Mouse (Mus musculus) MEL (cell line): ENCODE data around the gene Macf1. TPM values are rescaled to one million over a fixed set of nuclear protein-coding genes. Genes with fewer than 3 reads are reported as not detected.

Source experiments
- DNase-seq: peaks from one replicate; pipeline ENCODE4 v3.0.0; 2011; ENCODE audit warnings: low read depth, low spot score
- H3K27ac ChIP-seq: 2 replicates; pipeline ENCODE4 v1.5.1; 2012; ENCODE audit warnings: low read depth, mild to moderate bottlenecking, control low read depth, low read length, moderate library complexity; ENCODE audit not compliant: control insufficient read depth
- H3K27me3 ChIP-seq, 2 experiments: fragments of 150-350 bp in 1 of 2; sonication (generic) in 1 of 2; 2 replicates each; pipeline ENCODE4 v1.6.1; 2012; ENCODE audit warnings: low read length in 2 of 2, mild to moderate bottlenecking in 2 of 2, improper control_type of control experiment in 1 of 2, moderate library complexity in 1 of 2; ENCODE audit not compliant: insufficient read depth in 2 of 2, control insufficient read depth in 1 of 2
- H3K36me3 ChIP-seq, 2 experiments: 2 replicates each; pipeline ENCODE4 v1.6.1; 2012 to 2014; ENCODE audit warnings: low read length in 2 of 2, improper control_type of control experiment in 1 of 2, inconsistent platforms in 1 of 2, mild to moderate bottlenecking in 1 of 2; ENCODE audit not compliant: insufficient read depth in 2 of 2, control insufficient read depth in 1 of 2
- H3K4me1 ChIP-seq, 2 experiments: fragments of 150-350 bp in 1 of 2; sonication (generic) in 1 of 2; 2 replicates each; pipeline ENCODE4 v1.6.1; 2012; ENCODE audit warnings: low read length in 2 of 2, improper control_type of control experiment in 1 of 2, mild to moderate bottlenecking in 1 of 2; ENCODE audit not compliant: insufficient read depth in 2 of 2, control insufficient read depth in 1 of 2
- H3K4me3 ChIP-seq, 2 experiments: fragments of 150-350 bp in 1 of 2; sonication (generic) in 1 of 2; 2 replicates each; pipeline ENCODE4 v1.5.1; 2012; ENCODE audit warnings: low read depth in 2 of 2, low read length in 2 of 2, mild to moderate bottlenecking in 2 of 2, moderate library complexity in 2 of 2, control low read depth in 1 of 2, improper control_type of control experiment in 1 of 2; ENCODE audit not compliant: control insufficient read depth in 1 of 2, insufficient read depth in 1 of 2
- H3K79me2 ChIP-seq: 2 replicates; pipeline ENCODE4 v1.6.1; 2012; ENCODE audit warnings: mild to moderate bottlenecking, low read length, moderate library complexity; ENCODE audit not compliant: control insufficient read depth, poor library complexity, insufficient read depth
- H3K9ac ChIP-seq: 2 replicates; pipeline ENCODE4 v1.6.1; 2012; ENCODE audit warnings: low read depth, mild to moderate bottlenecking, control low read depth, low read length, moderate library complexity; ENCODE audit not compliant: control insufficient read depth, poor library complexity, severe bottlenecking
- H3K9me3 ChIP-seq: fragments of 150-350 bp; sonication (generic); replicated peaks from 2 replicates; pipeline ENCODE4 v1.6.1; 2012; ENCODE audit warnings: mild to moderate bottlenecking, low read length, improper control_type of control experiment, moderate library complexity; ENCODE audit not compliant: insufficient read depth
- BHLHE40 ChIP-seq: IDR thresholded peaks from 2 replicates; pipeline ENCODE4 v1.6.1; 2012; ENCODE audit warnings: low read depth, mild to moderate bottlenecking, inconsistent platforms, low read length, improper control_type of control experiment, borderline replicate concordance
- CHD2 ChIP-seq: IDR thresholded peaks from 2 replicates; pipeline ENCODE4 v1.6.1; 2011; ENCODE audit warnings: low read length, improper control_type of control experiment
- CTCF ChIP-seq, 3 experiments: IDR thresholded peaks in 2 of 3; conservative IDR thresholded peaks in 1 of 3; 2 replicates each; pipeline ENCODE4 v1.5.1; 2011 to 2012; ENCODE audit warnings: low read length in 3 of 3, low read depth in 2 of 3, mild to moderate bottlenecking in 2 of 3, improper control_type of control experiment in 1 of 3, inconsistent platforms in 1 of 3, mixed read lengths in 1 of 3, moderate library complexity in 1 of 3; ENCODE audit not compliant: control insufficient read depth in 1 of 3, insufficient read depth in 1 of 3, poor library complexity in 1 of 3, severe bottlenecking in 1 of 3
- ELF1 ChIP-seq: IDR thresholded peaks from 2 replicates; pipeline ENCODE4 v1.6.1; 2014; ENCODE audit warnings: low read depth, mild to moderate bottlenecking, inconsistent platforms, low read length, improper control_type of control experiment, moderate library complexity
- GABPA ChIP-seq: IDR thresholded peaks from 2 replicates; pipeline ENCODE4 v1.6.1; 2012; ENCODE audit warnings: low read depth, mild to moderate bottlenecking, inconsistent platforms, low read length, improper control_type of control experiment, moderate library complexity
- GATA1 ChIP-seq: IDR thresholded peaks from 2 replicates; pipeline ENCODE4 v1.6.1; 2011; ENCODE audit warnings: low read depth, low read length, improper control_type of control experiment
- JUND ChIP-seq: IDR thresholded peaks from 2 replicates; pipeline ENCODE4 v1.6.1; 2011; ENCODE audit warnings: low read depth, mild to moderate bottlenecking, improper control_type of control experiment, low read length
- MAFK ChIP-seq: IDR thresholded peaks from 2 replicates; pipeline ENCODE4 v1.6.1; 2011; ENCODE audit warnings: low read depth, mild to moderate bottlenecking, low read length, improper control_type of control experiment, borderline replicate concordance
- MAX ChIP-seq: IDR thresholded peaks from 2 replicates; pipeline ENCODE4 v1.6.1; 2011; ENCODE audit warnings: low read length, improper control_type of control experiment
- MAZ ChIP-seq: IDR thresholded peaks from 2 replicates; pipeline ENCODE4 v1.6.1; 2012; ENCODE audit warnings: low read depth, mild to moderate bottlenecking, inconsistent platforms, low read length, improper control_type of control experiment
- NRF1 ChIP-seq: IDR thresholded peaks from 2 replicates; pipeline ENCODE4 v1.6.1; 2014; ENCODE audit warnings: low read depth, mild to moderate bottlenecking, inconsistent platforms, low read length, improper control_type of control experiment, moderate library complexity; ENCODE audit not compliant: poor library complexity, insufficient read depth, severe bottlenecking
- POLR2A ChIP-seq, 2 experiments: IDR thresholded peaks; 2 replicates each; pipeline ENCODE4 v1.6.1; 2011 to 2012; ENCODE audit warnings: low read length in 2 of 2, mild to moderate bottlenecking in 2 of 2, control low read depth in 1 of 2, improper control_type of control experiment in 1 of 2, low read depth in 1 of 2, moderate library complexity in 1 of 2; ENCODE audit not compliant: control insufficient read depth in 1 of 2, insufficient read depth in 1 of 2, poor library complexity in 1 of 2
- POLR2AphosphoS2 ChIP-seq: IDR thresholded peaks from 2 replicates; pipeline ENCODE4 v1.6.1; 2011; ENCODE audit warnings: low read length, improper control_type of control experiment
- POLR2AphosphoS5 ChIP-seq: IDR thresholded peaks from 2 replicates; pipeline ENCODE4 v1.6.1; 2012; ENCODE audit warnings: low read depth, borderline replicate concordance, mild to moderate bottlenecking, inconsistent platforms, low read length, moderate library complexity, mixed read lengths
- RAD21 ChIP-seq: IDR thresholded peaks from 2 replicates; pipeline ENCODE4 v1.6.1; 2011; ENCODE audit warnings: mild to moderate bottlenecking, low read depth, low read length, improper control_type of control experiment
- RCOR1 ChIP-seq: IDR thresholded peaks from 2 replicates; pipeline ENCODE4 v1.6.1; 2012; ENCODE audit warnings: low read depth, mild to moderate bottlenecking, inconsistent platforms, low read length, improper control_type of control experiment
- SMC3 ChIP-seq: IDR thresholded peaks from 2 replicates; pipeline ENCODE4 v1.6.1; 2011; ENCODE audit warnings: low read depth, low read length, improper control_type of control experiment
- TAL1 ChIP-seq: IDR thresholded peaks from 2 replicates; pipeline ENCODE4 v1.6.1; 2012; ENCODE audit warnings: mild to moderate bottlenecking, inconsistent platforms, low read length, moderate library complexity, mixed read lengths
- ZC3H11A ChIP-seq: IDR thresholded peaks from 2 replicates; pipeline ENCODE4 v1.6.1; 2012; ENCODE audit warnings: low read depth, mild to moderate bottlenecking, inconsistent platforms, low read length, improper control_type of control experiment
- ZMIZ1 ChIP-seq: IDR thresholded peaks from 2 replicates; pipeline ENCODE4 v1.6.1; 2012; ENCODE audit warnings: low read depth, mild to moderate bottlenecking, inconsistent platforms, low read length, improper control_type of control experiment, moderate library complexity
- polyA plus RNA-seq, 2 experiments: library from polyadenylated mRNA; stranded (reverse) in 1 of 2; unstranded in 1 of 2; fragments of >175 nt in 1 of 2; fragments of >200 nt in 1 of 2; gene quantifications; 2 replicates each; pipeline versions ENCODE4 v1.2.1 to v1.2.4; 2012; ENCODE audit warnings: low replicate concordance in 2 of 2, low read depth in 1 of 2; ENCODE audit not compliant: insufficient read length in 2 of 2, insufficient read depth in 1 of 2, missing spikeins in 1 of 2
- total RNA-seq: library from RNA; depleted of rRNA; stranded (reverse); fragments of 300-350 nt; gene quantifications from 2 replicates; pipeline ENCODE4 v1.2.3, GENCODE M21; 2012

Gene Macf1
- total and polyA plus RNA-seq, 3 experiments, result 18.5 to 71.4 (median 60.8) TPM

- no peaks in the 10 kb centered on the region for H3K79me2 ChIP-seq
- no peaks in the 10 kb centered on the region for H3K4me1 ChIP-seq
- H3K27ac ChIP-seq, result no peak overlapping the region
- no peak overlapping the region for H3K9ac ChIP-seq
- no peak overlapping the region for H3K4me3 ChIP-seq
- no peaks in the 10 kb centered on the region for H3K36me3 ChIP-seq
- no peak for DNase-seq
- H3K9me3 ChIP-seq, result no peaks in the 10 kb centered on the region
- H3K27me3 ChIP-seq, result no peaks in the 10 kb centered on the region
- TF ChIP-seq RAD21 (no peak), CHD2 (no peak), ZMIZ1 (no peak), GABPA (no peak), RCOR1 (no peak), TAL1 (no peak), MAX (no peak), NRF1 (no peak), POLR2A (IDR thresholded peaks at IDR 0.05; ENCODE audit: control insufficient read depth in 1 of 2, insufficient read depth in 1 of 2, low read depth in 1 of 2, low read length in 2 of 2, poor library complexity in 1 of 2) (no peak), POLR2AphosphoS5 (no peak), JUND (no peak), CTCF (IDR thresholded peaks at IDR 0.05 in 2 of 3, conservative IDR thresholded peaks at IDR 0.05 in 1 of 3; ENCODE audit: control insufficient read depth in 1 of 3, insufficient read depth in 1 of 3, low read depth in 2 of 3, low read length in 3 of 3, poor library complexity in 1 of 3, severe bottlenecking in 1 of 3) (no peak), POLR2AphosphoS2 (no peak), SMC3 (no peak), ELF1 (no peak), MAFK (no peak), ZC3H11A (no peak)
Observed at GRCm38 (mm10) chr4:123645246-123645845, 38.8 kb downstream of the Macf1 start.

GRCm38 (mm10) chr4:123643561-123643960, 40.6 kb downstream of the Macf1 start:
- TF ChIP-seq BHLHE40, result no peak
- TF ChIP-seq RAD21, result no peak
- TF ChIP-seq CHD2, result no peak
- no peak for TF ChIP-seq MAZ
- no peak for TF ChIP-seq GATA1
- H3K9ac ChIP-seq, result no peak overlapping the region

More at GRCm38 (mm10) chr4:123643561-123643960, 40.6 kb downstream of the Macf1 start:
- Histone ChIP-seq H3K9me3 (no peaks in the 10 kb centered on the region), H3K27ac (no peak overlapping the region), H3K79me2 (no peaks in the 10 kb centered on the region), H3K27me3 (no peaks in the 10 kb centered on the region), H3K36me3 (no peaks in the 10 kb centered on the region), H3K4me3 (no peak overlapping the region), H3K4me1 (no peaks in the 10 kb centered on the region)
- no peak for DNase-seq
